Mouse (Mus musculus) mesoderm, embryonic 11.5 days (tissue): ENCODE data around the gene Dnaja1.

Experiments
- DNase-seq: peaks from one replicate; pipeline ENCODE4 v3.0.0-alpha.2; 2012; ENCODE audit warnings: low read depth, low spot score

Dnaja1 gene

GRCm38 (mm10) chr4:40735351-40735750, 13.4 kb downstream of the Dnaja1 start:
- DNase-seq, result no peak

- no peak for DNase-seq
Measured at GRCm38 (mm10) chr4:40757157-40757779, 35.3 kb downstream of the Dnaja1 start.

GRCm38 (mm10) chr4:40757780-40758420, 36.0 kb downstream of the Dnaja1 start, which contains the start of gene Smu1:
TSS of gene Smu1 (minus strand) at chr4:40757923.
- peak; percentile 98 for DNase-seq

- DNase-seq, result no peak
Measured at GRCm38 (mm10) chr4:40759876-40760275, 37.9 kb downstream of the Dnaja1 start.

GRCm38 (mm10) chr4:40774279-40775259, 52.6 kb downstream of the Dnaja1 start:
- DNase-seq, result peak; percentile 90

GRCm38 (mm10) chr4:40776416-40776815, 54.5 kb downstream of the Dnaja1 start:
- DNase-seq, result no peak

- DNase-seq, result no peak
Measured at GRCm38 (mm10) chr4:40777116-40777515, 55.2 kb downstream of the Dnaja1 start.

GRCm38 (mm10) chr4:40778656-40779055, 56.7 kb downstream of the Dnaja1 start:
- no peak for DNase-seq

GRCm38 (mm10) chr4:40781143-40781542, 59.2 kb downstream of the Dnaja1 start:
- DNase-seq, result no peak

- no peak for DNase-seq
Measured at GRCm38 (mm10) chr4:40781797-40782495, 60.0 kb downstream of the Dnaja1 start.

GRCm38 (mm10) chr4:40783049-40783448, 61.1 kb downstream of the Dnaja1 start:
- DNase-seq, result no peak

GRCm38 (mm10) chr4:40784556-40785169, 62.7 kb downstream of the Dnaja1 start:
- DNase-seq, result no peak

GRCm38 (mm10) chr4:40785620-40786166, 63.7 kb downstream of the Dnaja1 start:
- DNase-seq, result no peak

- DNase-seq, result no peak
Measured at GRCm38 (mm10) chr4:40786578-40786977, 64.6 kb downstream of the Dnaja1 start.
